Mouse (Mus musculus): ENCODE data around the gene Foxred1. TPM values are rescaled to one million over a fixed set of nuclear protein-coding genes. Genes with fewer than 3 reads are reported as not detected.
A peak's percentile ranks its signal among the peaks of the same experiment; 100 is the strongest.

The Foxred1 gene
- total and polyA plus RNA-seq, 2 experiments, result 28.9 to 31.8 TPM

- WGBS, result 75% methylated on average over 5 of the region's 5 CpGs
- DNase-seq (ENCODE audit: extremely low read depth, low read depth, low spot score), result no peak
Measured at GRCm38 (mm10) chr9:35164142-35164874, 46.5 kb downstream of the Foxred1 start.

GRCm38 (mm10) chr9:35163011-35163690 lies 47.7 kb downstream of the Foxred1 start:
- Histone ChIP-seq H3K4me3 (ENCODE audit: insufficient read depth, low read depth, low read length) (peak overlapping the region; percentile 23), H3K79me2 (ENCODE audit: control insufficient read depth, insufficient read depth, low read length) (peaks cover 6% of the 10 kb centered on the region; the same call in 1 of the 2 replicates), H3K9ac (ENCODE audit: low read depth, low read length) (peak overlapping the region; percentile 57), H3K36me3 (ENCODE audit: control insufficient read depth, insufficient read depth, low read length) (peaks cover 1% of the 10 kb centered on the region; the same call in 1 of the 2 replicates), H3K27ac (replicated peaks; ENCODE audit: insufficient read depth, low read depth, low read length) (peak overlapping the region; percentile 87), H3K27me3 (ENCODE audit: control insufficient read depth, insufficient read depth, low read length) (no peaks in the 10 kb centered on the region), H3K4me1 (ENCODE audit: control insufficient read depth, insufficient read depth, low read length) (peaks cover 30% of the 10 kb centered on the region)
- no peak for TF ChIP-seq CTCF (IDR thresholded peaks at IDR 0.05; ENCODE audit: low read depth, low read length)
- no peak for TF ChIP-seq POLR2A (IDR thresholded peaks at IDR 0.05; ENCODE audit: extremely low read depth, insufficient read depth, low read length)
- WGBS, result 6% methylated on average over 11 of the region's 11 CpGs
- peak; percentile 96 for DNase-seq (ENCODE audit: extremely low read depth, low read depth, low spot score)

More at GRCm38 (mm10) chr9:35164142-35164874, 46.5 kb downstream of the Foxred1 start:
- no peaks in the 10 kb centered on the region for H3K36me3 ChIP-seq (ENCODE audit: control insufficient read depth, insufficient read depth, low read length)
- TF ChIP-seq CTCF (IDR thresholded peaks at IDR 0.05; ENCODE audit: low read depth, low read length) (no peak), POLR2A (IDR thresholded peaks at IDR 0.05; ENCODE audit: extremely low read depth, insufficient read depth, low read length) (no peak)
- H3K4me3 ChIP-seq (ENCODE audit: insufficient read depth, low read depth, low read length), result no peak overlapping the region
- H3K79me2 ChIP-seq (ENCODE audit: control insufficient read depth, insufficient read depth, low read length), result peaks cover 6% of the 10 kb centered on the region; the same call in 1 of the 2 replicates
- no peak overlapping the region for H3K9ac ChIP-seq (ENCODE audit: low read depth, low read length)
- H3K27me3 ChIP-seq (ENCODE audit: control insufficient read depth, insufficient read depth, low read length), result no peaks in the 10 kb centered on the region
- H3K4me1 ChIP-seq (ENCODE audit: control insufficient read depth, insufficient read depth, low read length), result peaks cover 37% of the 10 kb centered on the region
- peak overlapping the region; percentile 79 for H3K27ac ChIP-seq (replicated peaks; ENCODE audit: insufficient read depth, low read depth, low read length)

GRCm38 (mm10) chr9:35161721-35162120 lies 49.1 kb downstream of the Foxred1 start:
- Histone ChIP-seq H3K9ac (ENCODE audit: low read depth, low read length) (no peak overlapping the region), H3K4me3 (ENCODE audit: insufficient read depth, low read depth, low read length) (no peak overlapping the region), H3K4me1 (ENCODE audit: control insufficient read depth, insufficient read depth, low read length) (peaks cover 22% of the 10 kb centered on the region), H3K36me3 (ENCODE audit: control insufficient read depth, insufficient read depth, low read length) (peaks cover 1% of the 10 kb centered on the region; the same call in 1 of the 2 replicates), H3K27ac (replicated peaks; ENCODE audit: insufficient read depth, low read depth, low read length) (peak overlapping the region; percentile 87), H3K79me2 (ENCODE audit: control insufficient read depth, insufficient read depth, low read length) (peaks cover 14% of the 10 kb centered on the region; the same call in 1 of the 2 replicates), H3K27me3 (ENCODE audit: control insufficient read depth, insufficient read depth, low read length) (no peaks in the 10 kb centered on the region)
- 76% methylated on average over 7 of the region's 7 CpGs for WGBS
- DNase-seq (ENCODE audit: extremely low read depth, low read depth, low spot score), result no peak
- TF ChIP-seq POLR2A (IDR thresholded peaks at IDR 0.05; ENCODE audit: extremely low read depth, insufficient read depth, low read length) (no peak), CTCF (IDR thresholded peaks at IDR 0.05; ENCODE audit: low read depth, low read length) (no peak)

- 87% methylated on average over 2 of the region's 2 CpGs for WGBS
- H3K79me2 ChIP-seq (ENCODE audit: control insufficient read depth, insufficient read depth, low read length), result peaks cover 18% of the 10 kb centered on the region; the same call in 1 of the 2 replicates
- no peak for TF ChIP-seq POLR2A (IDR thresholded peaks at IDR 0.05; ENCODE audit: extremely low read depth, insufficient read depth, low read length)
- no peak for TF ChIP-seq CTCF (IDR thresholded peaks at IDR 0.05; ENCODE audit: low read depth, low read length)
- peaks cover 1% of the 10 kb centered on the region; the same call in 1 of the 2 replicates for H3K36me3 ChIP-seq (ENCODE audit: control insufficient read depth, insufficient read depth, low read length)
- peak; percentile 49 for DNase-seq (ENCODE audit: extremely low read depth, low read depth, low spot score)
- no peak overlapping the region for H3K27ac ChIP-seq (replicated peaks; ENCODE audit: insufficient read depth, low read depth, low read length)
- H3K27me3 ChIP-seq (ENCODE audit: control insufficient read depth, insufficient read depth, low read length), result no peaks in the 10 kb centered on the region
- no peak overlapping the region for H3K9ac ChIP-seq (ENCODE audit: low read depth, low read length)
- no peak overlapping the region for H3K4me3 ChIP-seq (ENCODE audit: insufficient read depth, low read depth, low read length)
- H3K4me1 ChIP-seq (ENCODE audit: control insufficient read depth, insufficient read depth, low read length), result peaks cover 22% of the 10 kb centered on the region
Measured at GRCm38 (mm10) chr9:35160662-35161061, 50.2 kb downstream of the Foxred1 start.

- no peak overlapping the region for H3K4me3 ChIP-seq (ENCODE audit: insufficient read depth, low read depth, low read length)
- H3K27ac ChIP-seq (replicated peaks; ENCODE audit: insufficient read depth, low read depth, low read length), result no peak overlapping the region
- no peak overlapping the region for H3K9ac ChIP-seq (ENCODE audit: low read depth, low read length)
- H3K27me3 ChIP-seq (ENCODE audit: control insufficient read depth, insufficient read depth, low read length), result no peaks in the 10 kb centered on the region
- WGBS, result 91% methylated on average over 3 of the region's 3 CpGs
- peaks cover 26% of the 10 kb centered on the region for H3K79me2 ChIP-seq (ENCODE audit: control insufficient read depth, insufficient read depth, low read length)
- TF ChIP-seq CTCF (IDR thresholded peaks at IDR 0.05; ENCODE audit: low read depth, low read length) (no peak), POLR2A (IDR thresholded peaks at IDR 0.05; ENCODE audit: extremely low read depth, insufficient read depth, low read length) (no peak)
- H3K4me1 ChIP-seq (ENCODE audit: control insufficient read depth, insufficient read depth, low read length), result peaks cover 14% of the 10 kb centered on the region
- DNase-seq (ENCODE audit: extremely low read depth, low read depth, low spot score), result no peak
- H3K36me3 ChIP-seq (ENCODE audit: control insufficient read depth, insufficient read depth, low read length), result peaks cover 1% of the 10 kb centered on the region; the same call in 1 of the 2 replicates
Measured at GRCm38 (mm10) chr9:35158477-35158876, 52.4 kb downstream of the Foxred1 start.

Data from liver, adult 2 months (tissue).